Mouse (Mus musculus) erythroblast, adult 5-6 weeks (primary cell): ENCODE measurements around the gene Olfr911-ps1. TPM values are rescaled to one million over a fixed set of nuclear protein-coding genes. Genes with fewer than 3 reads are reported as not detected.

ENCODE experiments used
- ATAC-seq: replicated peaks from 2 replicates; pipeline ENCODE4 v1.8.0; 2016; ENCODE audit warnings: moderate number of reproducible peaks, mild to moderate bottlenecking, moderate TSS enrichment, inconsistent platforms; ENCODE audit not compliant: poor library complexity, low FRiP score, severe bottlenecking
- total RNA-seq, 2 experiments: library from RNA; stranded (forward) in 1 of 2; stranded (reverse) in 1 of 2; fragments of 150-400 nt in 1 of 2; fragments of 200-764, 138-1000 nt in 1 of 2; gene quantifications; 2 replicates each; pipeline versions ENCODE4 v1.2.3 to v1.2.4; 2015 to 2017; ENCODE audit warnings: low replicate concordance in 2 of 2

The Olfr911-ps1 gene
- total RNA-seq (2015; ENCODE audit: low replicate concordance) (not detected in 2 replicates), total RNA-seq (2017; ENCODE audit: low replicate concordance) (not detected in 2 replicates)

DNA sequence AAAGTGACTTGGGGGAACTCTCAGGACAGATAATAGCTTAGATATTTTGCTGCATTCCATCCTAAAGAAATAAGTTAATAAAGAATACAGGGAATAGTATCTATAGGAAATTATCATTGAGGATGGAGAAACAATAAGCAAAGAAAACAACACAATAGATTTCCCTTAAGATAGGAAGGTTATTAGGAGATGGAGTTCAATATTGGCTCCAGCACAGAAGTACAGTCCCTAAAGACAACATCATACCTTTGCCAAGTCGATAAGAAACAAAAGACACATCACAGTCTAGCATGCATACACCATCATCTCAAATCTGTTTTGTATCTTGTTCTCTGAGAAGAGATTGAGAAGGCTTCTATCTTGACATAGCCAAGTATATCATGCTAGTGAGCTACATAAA, at the start of gene Olfr911-ps1:
Gene Olfr911-ps1 (plus strand): TSS at position 301 of the 400 bp plus-strand sequence.
- ATAC-seq = no peak

DNA sequence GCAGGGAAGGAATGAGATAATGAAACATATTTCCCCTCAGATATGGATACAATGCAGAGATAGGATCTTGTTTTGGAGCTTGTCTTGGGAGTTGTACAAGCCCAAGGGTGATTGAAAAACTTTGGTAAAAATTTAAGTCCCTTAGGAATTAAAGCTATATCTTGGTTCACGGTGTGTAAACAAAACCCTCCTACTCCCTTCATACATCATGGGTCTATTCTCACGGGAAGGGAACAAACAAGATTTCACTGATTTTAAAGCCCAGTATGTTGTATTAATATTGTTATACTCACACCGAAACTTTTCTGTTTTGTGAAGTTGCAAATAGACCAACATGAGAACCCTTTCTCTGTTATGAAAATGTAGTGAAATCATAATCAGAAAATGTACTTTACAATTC, 34.6 kb upstream of the Olfr911-ps1 start, which contains the start of gene Olfr906:
Gene Olfr906 (plus strand): TSS at position 301 of the 400 bp plus-strand sequence.
- no peak for ATAC-seq

DNA sequence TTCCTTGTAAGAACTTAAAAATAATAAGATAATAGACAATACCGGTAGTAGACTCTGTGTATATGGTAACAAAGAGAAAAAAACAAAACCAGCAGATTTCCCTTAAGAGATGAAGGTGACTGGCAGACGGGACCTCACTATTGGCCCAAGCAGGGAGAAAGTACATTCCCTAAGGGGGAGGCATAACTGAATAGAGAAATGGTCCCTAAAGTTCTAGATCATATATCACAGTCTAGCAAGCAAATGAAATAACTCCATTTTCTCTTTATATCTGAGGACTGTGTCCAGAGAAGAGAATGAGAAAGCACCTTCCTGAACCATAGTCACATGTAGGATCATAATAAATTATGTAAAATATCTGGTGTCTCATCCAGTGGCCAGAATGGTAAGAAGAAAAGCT, 25.9 kb upstream of the Olfr911-ps1 start, which contains the start of gene Olfr907:
Gene Olfr907 (plus strand): TSS at position 301 of the 400 bp plus-strand sequence.
- no peak for ATAC-seq

DNA sequence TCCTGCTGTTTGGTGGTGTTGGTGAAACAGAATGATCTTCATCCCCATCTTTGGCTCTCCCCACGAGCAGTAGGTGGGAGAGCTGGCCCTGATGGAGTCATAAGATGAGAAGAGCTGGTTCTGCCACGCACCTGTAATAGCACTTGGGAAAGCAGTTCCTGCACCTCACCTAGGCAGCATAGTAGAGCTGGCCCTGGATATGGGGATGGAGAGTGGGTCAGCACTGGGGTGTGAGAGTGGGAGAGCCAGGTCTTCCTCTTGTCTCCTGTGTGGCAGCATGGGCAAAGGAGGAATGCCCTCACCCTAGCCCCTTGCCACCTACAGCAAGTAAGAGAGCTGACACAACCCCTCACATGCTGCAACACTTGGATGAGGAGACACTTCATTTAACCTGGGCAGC, 9.0 kb upstream of the Olfr911-ps1 start:
- ATAC-seq = no peak

DNA sequence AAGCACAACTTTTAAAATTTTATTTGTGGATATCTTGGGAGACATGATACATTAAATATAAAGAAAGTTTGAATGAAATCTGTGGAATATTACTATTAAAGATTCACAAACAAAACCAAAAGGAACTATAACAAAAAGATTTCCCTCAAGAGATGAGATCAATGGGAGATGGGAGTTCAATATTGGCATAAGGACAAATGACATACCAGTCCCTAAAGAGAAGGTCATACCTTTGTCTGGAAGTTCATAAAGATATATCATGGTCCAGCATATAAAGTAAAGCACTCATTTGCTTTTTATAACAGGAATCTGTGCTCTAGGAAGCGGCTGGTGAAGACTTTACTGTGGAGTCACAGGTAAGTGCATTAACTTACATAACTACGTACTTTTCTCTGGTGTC, 16.2 kb downstream of the Olfr911-ps1 start, which contains the start of gene Olfr910:
Gene Olfr910 (plus strand): TSS at position 301 of the 400 bp plus-strand sequence.
- ATAC-seq = no peak

Other genes starting within 250 kb of the Olfr911-ps1 start
- gene Olfr896-ps1, start 230.5 kb upstream of the Olfr911-ps1 start, total RNA-seq (2015; ENCODE audit: low replicate concordance) = not detected in 2 replicates
- not detected in 2 replicates for gene Olfr896-ps1, start 230.5 kb upstream of the Olfr911-ps1 start, total RNA-seq (2017; ENCODE audit: low replicate concordance)
- gene Olfr25, start 192.5 kb upstream of the Olfr911-ps1 start, total RNA-seq (2015; ENCODE audit: low replicate concordance) = not detected in 2 replicates
- gene Olfr25, start 192.5 kb upstream of the Olfr911-ps1 start, total RNA-seq (2017; ENCODE audit: low replicate concordance) = not detected in 2 replicates
- not detected in 2 replicates for gene Olfr898, start 173.2 kb upstream of the Olfr911-ps1 start, total RNA-seq (2015; ENCODE audit: low replicate concordance)
- 0.14 TPM in 1 of 2 replicates, not detected in the other for gene Olfr898, start 173.2 kb upstream of the Olfr911-ps1 start, total RNA-seq (2017; ENCODE audit: low replicate concordance)
- gene Olfr250, start 154.7 kb upstream of the Olfr911-ps1 start, total RNA-seq (2015; ENCODE audit: low replicate concordance) = not detected in 2 replicates
- gene Olfr250, start 154.7 kb upstream of the Olfr911-ps1 start, total RNA-seq (2017; ENCODE audit: low replicate concordance) = not detected in 2 replicates
- gene Olfr251, start 144.5 kb upstream of the Olfr911-ps1 start, total RNA-seq (2015; ENCODE audit: low replicate concordance) = not detected in 2 replicates
- gene Olfr251, start 144.5 kb upstream of the Olfr911-ps1 start, total RNA-seq (2017; ENCODE audit: low replicate concordance) = not detected in 2 replicates
- gene Olfr147, start 119.9 kb upstream of the Olfr911-ps1 start, total RNA-seq (2015; ENCODE audit: low replicate concordance) = not detected in 2 replicates
- not detected in 2 replicates for gene Olfr147, start 119.9 kb upstream of the Olfr911-ps1 start, total RNA-seq (2017; ENCODE audit: low replicate concordance)
- gene Olfr901, start 92.1 kb upstream of the Olfr911-ps1 start, total RNA-seq (2015; ENCODE audit: low replicate concordance) = not detected in 2 replicates
- not detected in 2 replicates for gene Olfr901, start 92.1 kb upstream of the Olfr911-ps1 start, total RNA-seq (2017; ENCODE audit: low replicate concordance)
- gene Olfr902, start 73.9 kb upstream of the Olfr911-ps1 start, total RNA-seq (2015; ENCODE audit: low replicate concordance) = not detected in 2 replicates
- gene Olfr902, start 73.9 kb upstream of the Olfr911-ps1 start, total RNA-seq (2017; ENCODE audit: low replicate concordance) = not detected in 2 replicates
- not detected in 2 replicates for gene Olfr904, start 58.4 kb upstream of the Olfr911-ps1 start, total RNA-seq (2015; ENCODE audit: low replicate concordance)
- gene Olfr904, start 58.4 kb upstream of the Olfr911-ps1 start, total RNA-seq (2017; ENCODE audit: low replicate concordance) = not detected in 2 replicates
- gene Olfr905, start 50.5 kb upstream of the Olfr911-ps1 start, total RNA-seq (2015; ENCODE audit: low replicate concordance) = not detected in 2 replicates
- not detected in 2 replicates for gene Olfr905, start 50.5 kb upstream of the Olfr911-ps1 start, total RNA-seq (2017; ENCODE audit: low replicate concordance)
- not detected in 2 replicates for gene Olfr906, start 34.5 kb upstream of the Olfr911-ps1 start, total RNA-seq (2015; ENCODE audit: low replicate concordance)
- gene Olfr906, start 34.5 kb upstream of the Olfr911-ps1 start, total RNA-seq (2017; ENCODE audit: low replicate concordance) = not detected in 2 replicates
- not detected in 2 replicates for gene Olfr907, start 25.8 kb upstream of the Olfr911-ps1 start, total RNA-seq (2015; ENCODE audit: low replicate concordance)
- gene Olfr907, start 25.8 kb upstream of the Olfr911-ps1 start, total RNA-seq (2017; ENCODE audit: low replicate concordance) = not detected in 2 replicates
- gene Olfr910, start 16.3 kb downstream of the Olfr911-ps1 start, total RNA-seq (2015; ENCODE audit: low replicate concordance) = not detected in 2 replicates
- not detected in 2 replicates for gene Olfr910, start 16.3 kb downstream of the Olfr911-ps1 start, total RNA-seq (2017; ENCODE audit: low replicate concordance)
- not detected in 2 replicates for gene Olfr912, start 58.6 kb downstream of the Olfr911-ps1 start, total RNA-seq (2015; ENCODE audit: low replicate concordance)
- not detected in 2 replicates for gene Olfr912, start 58.6 kb downstream of the Olfr911-ps1 start, total RNA-seq (2017; ENCODE audit: low replicate concordance)
- gene Olfr913, start 71.2 kb downstream of the Olfr911-ps1 start, total RNA-seq (2015; ENCODE audit: low replicate concordance) = not detected in 2 replicates
- gene Olfr913, start 71.2 kb downstream of the Olfr911-ps1 start, total RNA-seq (2017; ENCODE audit: low replicate concordance) = not detected in 2 replicates
- gene Olfr914, start 83.5 kb downstream of the Olfr911-ps1 start, total RNA-seq (2015; ENCODE audit: low replicate concordance) = not detected in 2 replicates
- not detected in 2 replicates for gene Olfr914, start 83.5 kb downstream of the Olfr911-ps1 start, total RNA-seq (2017; ENCODE audit: low replicate concordance)
- gene Olfr916, start 138.3 kb downstream of the Olfr911-ps1 start, total RNA-seq (2015; ENCODE audit: low replicate concordance) = not detected in 2 replicates
- not detected in 2 replicates for gene Olfr916, start 138.3 kb downstream of the Olfr911-ps1 start, total RNA-seq (2017; ENCODE audit: low replicate concordance)
- gene Olfr917, start 144.3 kb downstream of the Olfr911-ps1 start, total RNA-seq (2015; ENCODE audit: low replicate concordance) = not detected in 2 replicates
- not detected in 2 replicates for gene Olfr917, start 144.3 kb downstream of the Olfr911-ps1 start, total RNA-seq (2017; ENCODE audit: low replicate concordance)
- gene Olfr918, start 153.0 kb downstream of the Olfr911-ps1 start, total RNA-seq (2015; ENCODE audit: low replicate concordance) = not detected in 2 replicates
- not detected in 2 replicates for gene Olfr918, start 153.0 kb downstream of the Olfr911-ps1 start, total RNA-seq (2017; ENCODE audit: low replicate concordance)
- gene Olfr919, start 182.1 kb downstream of the Olfr911-ps1 start, total RNA-seq (2015; ENCODE audit: low replicate concordance) = not detected in 2 replicates
- gene Olfr919, start 182.1 kb downstream of the Olfr911-ps1 start, total RNA-seq (2017; ENCODE audit: low replicate concordance) = not detected in 2 replicates
- gene Vwa5a, start 196.7 kb downstream of the Olfr911-ps1 start, total RNA-seq (2015; ENCODE audit: low replicate concordance) = 24.4 and 37.2 TPM in 2 replicates
- gene Vwa5a, start 196.7 kb downstream of the Olfr911-ps1 start, total RNA-seq (2017; ENCODE audit: low replicate concordance) = 38.8 and 52.7 TPM in 2 replicates
- gene Olfr920, start 230.7 kb downstream of the Olfr911-ps1 start, total RNA-seq (2015; ENCODE audit: low replicate concordance) = not detected in 2 replicates
- 0.28 TPM in 1 of 2 replicates, not detected in the other for gene Olfr920, start 230.7 kb downstream of the Olfr911-ps1 start, total RNA-seq (2017; ENCODE audit: low replicate concordance)